ENCODE assay signal across 8 mouse cellular contexts in genomic region chr10:91170143-91170941, GRCm38 (mm10). TPM values are rescaled to one million over a fixed set of nuclear protein-coding genes. Genes with fewer than 3 reads are reported as not detected.
A peak's percentile ranks its signal among the peaks of the same experiment; 100 is the strongest.
DNase-seq lines count a peak whose midpoint lies in the region; ATAC-seq and TF ChIP-seq lines count a peak whose summit lies in the region.

No protein-coding gene starts in this region.

- H3K36me3 ChIP-seq in limb, embryonic 15.5 days: peaks cover under 1% of the 10 kb centered on the region; the same call in 1 of the 2 replicates
- H3K36me3 ChIP-seq in midbrain, postnatal 0 days (ENCODE audit: insufficient read depth, low read length): no peaks in the 10 kb centered on the region

- peak; percentile 80 for TF ChIP-seq CTCF in midbrain, postnatal 0 days (IDR thresholded peaks at IDR 0.05)

- peak overlapping the region; percentile 99 for H3K27ac ChIP-seq in limb, embryonic 15.5 days
- peak overlapping the region; percentile 97 for H3K27ac ChIP-seq in midbrain, postnatal 0 days (ENCODE audit: low read depth, low read length)

- under 1% methylated on average over 49 of the region's 50 CpGs for WGBS in limb, embryonic 15.5 days
- 3% methylated on average over 42 of the region's 50 CpGs for WGBS in midbrain, postnatal 0 days

- DNase-seq in layer of hippocampus, adult 11-12 months (ENCODE audit: low spot score): peak; percentile 78
- no peak for DNase-seq in layer of hippocampus, adult 9-10 months (ENCODE audit: low spot score)
- DNase-seq in embryo, embryonic 9.5 days (ENCODE audit: extremely low spot score): peak; percentile 86
- peak; percentile 76 for DNase-seq in kidney, adult 11 months
- DNase-seq in midbrain, postnatal 0 days (ENCODE audit: low spot score): peak; percentile 97
- peak; percentile 76 to 84 for DNase-seq in spleen, postnatal 14 days (ENCODE audit: low spot score in 2 of 2)

- H3K9ac ChIP-seq in limb, embryonic 15.5 days: peak overlapping the region; percentile 100
- H3K9ac ChIP-seq in midbrain, postnatal 0 days (replicated peaks; ENCODE audit: low read length, poor library complexity, severe bottlenecking): peak overlapping the region; percentile 97

- H3K4me1 ChIP-seq in limb, embryonic 15.5 days: peaks cover 25% of the 10 kb centered on the region
- peaks cover 6% of the 10 kb centered on the region for H3K4me1 ChIP-seq in midbrain, postnatal 0 days (ENCODE audit: insufficient read depth, low read length)

- peak overlapping the region; percentile 49 for H3K4me2 ChIP-seq in limb, embryonic 15.5 days
- H3K4me2 ChIP-seq in midbrain, postnatal 0 days (ENCODE audit: low read depth, low read length, poor library complexity, severe bottlenecking): peak overlapping the region; percentile 45

- H3K4me3 ChIP-seq in limb, embryonic 15.5 days: peak overlapping the region; percentile 92
- H3K4me3 ChIP-seq in midbrain, postnatal 0 days (ENCODE audit: low read depth, low read length): peak overlapping the region; percentile 94

- H3K9me3 ChIP-seq in limb, embryonic 15.5 days: no peaks in the 10 kb centered on the region
- H3K9me3 ChIP-seq in midbrain, postnatal 0 days (ENCODE audit: low read length): no peaks in the 10 kb centered on the region

- ATAC-seq in granulocyte monocyte progenitor cell, adult 5-6 weeks (replicated peaks; ENCODE audit: poor library complexity, severe bottlenecking): peak; percentile 67
- ATAC-seq in limb, embryonic 15.5 days (ENCODE audit: insufficient number of reproducible peaks, low FRiP score, low TSS enrichment, low read depth): no peak
- ATAC-seq in midbrain, postnatal 0 days (ENCODE audit: low FRiP score): peak; percentile 41; the same call in 1 of the 2 replicates

- no peaks in the 10 kb centered on the region for H3K27me3 ChIP-seq in limb, embryonic 15.5 days
- no peaks in the 10 kb centered on the region for H3K27me3 ChIP-seq in midbrain, postnatal 0 days (ENCODE audit: insufficient read depth, low read length)

RNA-seq across cellular contexts. Expression of gene Tmpo, which starts 10.8 kb away (rescaled TPM):
- 186 and 211 TPM in 2 replicates for total RNA-seq in granulocyte monocyte progenitor cell, adult 5-6 weeks (2014; fragmentation: Nextera tagmentation)
- total RNA-seq in granulocyte monocyte progenitor cell, adult 5-6 weeks (2017): 339 and 445 TPM in 2 replicates
- 162 and 201 TPM in 2 replicates for polyA plus RNA-seq in limb, embryonic 15.5 days (2015; fragmentation: Nextera tagmentation; extraction: Ambion mirVana)
- total RNA-seq in midbrain, postnatal 0 days (2014; rRNA removed): 102 and 116 TPM in 2 replicates
- 44.6 and 54.8 TPM in 2 replicates for polyA plus RNA-seq in midbrain, postnatal 0 days (2015; fragmentation: Nextera tagmentation; extraction: Ambion mirVana)

RNA-seq across cellular contexts. Expression of gene Slc25a3, which starts 46.5 kb away (rescaled TPM):
- total RNA-seq in granulocyte monocyte progenitor cell, adult 5-6 weeks (2014; fragmentation: Nextera tagmentation): 534 and 562 TPM in 2 replicates
- 175 and 228 TPM in 2 replicates for total RNA-seq in granulocyte monocyte progenitor cell, adult 5-6 weeks (2017)
- polyA plus RNA-seq in limb, embryonic 15.5 days (2015; fragmentation: Nextera tagmentation; extraction: Ambion mirVana): 396 and 431 TPM in 2 replicates
- total RNA-seq in midbrain, postnatal 0 days (2014; rRNA removed): 427 and 430 TPM in 2 replicates
- 640 and 652 TPM in 2 replicates for polyA plus RNA-seq in midbrain, postnatal 0 days (2015; fragmentation: Nextera tagmentation; extraction: Ambion mirVana)
